Mouse (Mus musculus) A20 (cell line): Measurements from ENCODE around the gene Sdr9c7.

Experiments
- DNase-seq: peaks from one replicate; pipeline ENCODE4 v3.0.0-alpha.2; 2011; ENCODE audit warnings: low read depth, low spot score

Gene Sdr9c7

DNA sequence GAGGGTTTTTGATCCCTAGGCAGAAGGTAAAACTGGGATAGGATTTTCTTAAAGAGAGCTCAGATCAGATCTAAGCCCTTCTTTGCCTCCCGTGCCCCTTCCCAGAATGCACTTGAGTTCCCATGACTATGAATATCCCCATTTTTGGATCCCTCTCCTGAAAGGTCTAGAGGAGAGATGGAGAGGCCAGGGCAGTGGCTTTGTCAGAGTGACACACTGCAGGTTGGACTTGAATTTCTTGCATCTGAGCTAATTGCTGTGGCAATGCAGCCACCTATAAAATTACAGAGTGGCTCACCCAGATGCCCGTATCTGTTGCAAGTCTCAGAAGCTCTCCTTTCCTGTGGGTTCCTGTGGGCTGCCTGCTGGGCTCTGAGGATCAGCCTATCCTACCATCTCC lies at the start of gene Sdr9c7:
Sdr9c7 (plus strand) TSS at position 301 of the 400 bp plus-strand sequence.
- DNase-seq, result no peak

DNA sequence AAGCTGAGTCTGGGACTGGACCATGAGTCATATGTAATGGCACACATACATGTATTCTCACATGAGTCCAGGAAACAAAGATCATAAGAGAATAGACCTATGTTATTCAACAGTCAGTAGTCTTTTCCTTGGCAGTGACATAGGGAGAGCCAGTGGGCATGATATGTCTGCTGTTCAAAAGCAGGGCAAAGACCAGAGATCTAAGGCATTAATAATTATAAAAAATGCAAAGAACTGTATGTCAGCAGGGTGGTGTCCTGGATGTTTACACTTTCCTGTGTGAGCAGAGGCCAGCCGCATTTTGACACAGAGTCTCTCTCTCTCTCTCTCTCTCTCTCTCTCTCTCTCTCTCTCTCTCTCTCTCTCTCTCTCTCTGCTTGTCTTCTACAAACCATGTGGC lies 48.7 kb upstream of the Sdr9c7 start, which contains the start of gene Rdh19:
Rdh19 (plus strand) TSS at position 301 of the 400 bp plus-strand sequence.
- DNase-seq, result no peak

DNA sequence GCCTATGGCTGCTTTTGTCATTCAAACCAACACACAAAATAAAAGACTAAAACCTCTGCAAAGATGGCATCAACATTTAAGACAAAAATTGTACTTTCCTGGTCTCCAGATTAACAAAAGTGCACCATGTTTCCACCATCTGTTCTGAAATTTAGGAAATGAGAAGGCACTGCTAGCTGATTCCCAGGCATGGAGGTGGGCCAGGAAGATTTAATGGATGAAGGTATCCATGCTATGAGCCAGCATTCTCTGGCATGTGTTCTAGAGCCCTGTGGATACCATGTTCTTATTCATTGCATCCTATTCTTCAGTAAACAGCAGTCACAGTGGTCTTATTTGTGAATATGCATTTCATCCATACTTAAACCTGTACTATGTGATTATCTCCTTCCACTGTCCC lies 41.9 kb upstream of the Sdr9c7 start:
- DNase-seq, result no peak

DNA sequence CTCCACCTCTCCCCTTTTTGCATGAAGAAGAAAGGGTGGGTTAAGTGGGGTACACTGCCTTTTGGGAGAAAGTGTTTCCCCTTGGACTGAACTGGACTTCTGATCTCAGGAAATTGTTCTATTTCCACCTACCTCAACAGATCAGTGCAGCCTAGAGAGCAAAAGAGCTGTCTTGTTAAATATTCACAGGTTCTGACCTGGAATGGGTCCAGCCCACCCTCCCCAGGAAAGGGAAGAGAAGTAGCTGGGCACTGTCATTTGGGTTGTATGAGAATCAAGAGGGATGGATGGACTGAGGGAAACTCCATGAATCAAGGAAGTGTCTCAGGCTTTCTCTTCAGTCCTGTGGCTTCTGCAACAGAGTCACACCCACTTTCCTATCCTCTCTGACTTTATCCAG lies 33.4 kb upstream of the Sdr9c7 start:
- DNase-seq, result no peak

DNA sequence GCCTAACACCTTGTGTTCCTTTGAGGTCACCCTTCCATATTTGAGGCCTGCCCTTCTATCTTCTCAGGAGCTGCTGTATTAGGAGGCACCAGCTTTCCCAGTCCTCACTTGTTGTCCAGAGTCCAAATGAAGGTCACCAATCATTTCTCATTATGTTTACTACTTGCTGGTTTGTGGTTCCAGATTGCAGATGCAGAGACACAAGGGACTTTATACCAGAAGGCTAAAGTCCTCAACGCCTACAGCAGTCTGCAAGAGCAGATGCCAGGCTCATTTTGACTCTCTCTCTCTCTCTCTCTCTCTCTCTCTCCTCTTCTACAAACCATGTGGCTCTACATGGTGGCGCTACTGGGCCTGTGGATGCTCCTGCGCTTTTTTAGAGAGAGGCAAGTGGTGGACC lies 32.1 kb upstream of the Sdr9c7 start, which contains the start of gene Rdh16f2:
Rdh16f2 (plus strand) TSS at position 243 of the 400 bp plus-strand sequence.
- DNase-seq, result no peak

DNA sequence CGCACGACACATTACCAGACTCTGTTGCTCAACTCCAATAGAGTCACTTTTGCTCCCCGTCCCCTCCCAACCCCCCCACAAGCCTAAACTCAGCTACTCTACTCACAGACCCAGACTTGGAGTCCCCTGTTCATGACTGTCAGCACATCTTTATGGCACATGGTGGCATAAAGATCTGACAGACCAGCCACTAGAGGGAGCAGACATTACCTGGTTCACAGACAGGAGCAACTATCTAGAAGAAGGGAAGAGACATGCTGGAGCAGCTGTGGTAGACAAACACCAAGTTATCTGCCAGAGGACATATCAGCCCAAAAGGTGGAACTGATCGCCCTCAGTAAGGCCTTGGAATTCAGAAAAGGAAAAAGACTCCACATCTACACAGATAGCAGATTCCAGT lies 25.8 kb upstream of the Sdr9c7 start:
- peak; percentile 36 for DNase-seq

DNA sequence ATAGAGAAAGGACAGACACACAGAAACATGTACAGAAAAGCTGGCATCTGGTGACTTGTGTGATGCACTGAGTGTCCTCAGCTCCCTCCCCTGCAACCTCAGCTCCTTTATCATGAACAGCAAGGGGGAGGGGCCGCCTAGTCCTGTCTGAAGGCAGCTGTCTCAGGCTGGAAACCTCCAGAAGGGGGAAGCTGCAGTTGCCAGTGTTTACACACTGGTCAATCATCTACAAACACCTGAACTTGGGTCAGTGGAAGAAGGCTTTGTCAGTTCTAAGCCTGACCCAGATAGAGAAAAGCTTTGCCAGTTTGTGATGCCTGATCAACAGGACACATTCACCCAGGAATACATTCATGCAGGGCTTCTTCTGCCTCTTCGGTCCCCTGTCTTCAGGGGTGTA lies 20.6 kb upstream of the Sdr9c7 start:
- peak; percentile 34 for DNase-seq

DNA sequence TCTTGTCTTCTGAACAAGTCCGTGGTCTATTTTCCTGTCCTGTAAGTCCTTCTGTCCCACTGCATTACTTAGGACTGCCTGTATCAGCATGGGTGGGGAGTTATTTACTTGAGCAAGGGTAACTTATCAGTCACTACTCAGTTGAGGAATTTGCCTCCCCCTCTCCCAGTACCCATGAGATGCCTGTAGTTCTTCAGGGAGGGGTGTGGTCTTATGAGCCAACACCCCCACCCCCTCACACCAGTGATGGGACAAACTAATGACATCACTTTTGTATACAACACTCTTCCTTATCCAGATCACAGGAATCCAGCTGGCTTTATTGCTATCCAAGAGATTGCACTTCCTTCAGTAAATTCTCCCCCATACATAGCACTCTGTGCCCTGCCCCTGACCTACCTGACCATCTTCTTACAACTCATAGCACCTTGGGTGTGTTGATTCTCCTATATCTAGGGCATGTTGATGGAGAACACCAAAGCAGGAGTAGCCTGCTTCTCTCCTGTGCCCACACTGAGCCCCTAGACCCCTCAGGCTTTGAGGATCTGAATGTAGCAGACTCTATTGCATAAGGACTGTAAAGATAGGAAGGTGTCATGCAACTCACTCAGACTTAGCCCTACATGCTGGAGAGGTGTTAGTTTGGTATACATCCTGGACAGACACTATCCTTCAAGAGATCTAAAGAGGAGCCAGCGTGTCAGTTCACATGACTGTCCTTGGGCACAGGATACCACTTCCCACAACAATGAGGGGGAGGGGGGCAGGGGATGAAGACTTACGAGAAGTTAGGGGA lies 19.9 kb upstream of the Sdr9c7 start:
- DNase-seq, result no peak

DNA sequence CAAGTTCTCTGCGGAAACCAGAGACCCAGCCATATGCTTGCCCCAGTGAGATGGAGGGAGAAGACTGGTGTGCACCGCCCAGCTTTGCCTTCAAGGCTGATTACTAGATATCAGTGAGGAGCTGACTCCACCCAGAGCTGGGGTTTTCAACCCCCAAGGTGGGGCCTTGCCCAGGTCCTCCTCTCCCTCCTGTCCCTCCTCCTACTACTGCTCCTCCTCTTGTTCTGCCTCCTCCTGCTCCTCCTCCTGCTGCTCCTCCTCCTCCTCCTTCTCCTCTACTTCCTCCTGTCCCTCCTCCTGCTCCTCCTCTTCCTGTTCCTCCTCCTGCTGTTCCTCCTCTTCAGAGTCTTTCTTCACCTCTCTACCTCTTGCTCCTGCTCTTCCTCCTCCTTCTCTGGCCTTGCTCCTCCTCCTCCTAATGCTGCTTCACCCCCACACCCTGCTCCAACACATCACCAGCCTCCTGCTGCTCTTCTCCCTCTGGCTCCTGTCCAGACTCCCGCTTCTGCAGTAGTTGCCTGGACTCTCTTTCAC lies 19.1 kb upstream of the Sdr9c7 start:
- no peak for DNase-seq

DNA sequence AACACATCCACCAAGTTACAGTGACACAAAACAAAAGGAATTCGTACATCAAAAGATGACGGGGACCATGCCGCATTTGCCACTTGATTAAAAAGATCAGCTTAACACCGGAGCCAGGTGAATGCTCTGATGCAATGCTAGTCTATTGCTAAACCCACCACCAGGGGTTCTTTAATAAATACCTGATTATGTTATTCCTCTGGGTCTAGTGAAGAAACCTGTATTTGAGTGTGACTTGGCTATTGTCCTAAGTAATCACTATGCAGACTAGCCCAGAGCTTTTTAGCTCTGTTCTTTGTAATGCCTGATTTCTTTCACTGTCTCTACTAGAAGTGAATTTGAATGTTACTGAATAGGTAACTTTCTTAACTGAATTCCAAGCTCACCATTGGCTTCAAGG lies 17.3 kb upstream of the Sdr9c7 start:
- DNase-seq, result no peak

DNA sequence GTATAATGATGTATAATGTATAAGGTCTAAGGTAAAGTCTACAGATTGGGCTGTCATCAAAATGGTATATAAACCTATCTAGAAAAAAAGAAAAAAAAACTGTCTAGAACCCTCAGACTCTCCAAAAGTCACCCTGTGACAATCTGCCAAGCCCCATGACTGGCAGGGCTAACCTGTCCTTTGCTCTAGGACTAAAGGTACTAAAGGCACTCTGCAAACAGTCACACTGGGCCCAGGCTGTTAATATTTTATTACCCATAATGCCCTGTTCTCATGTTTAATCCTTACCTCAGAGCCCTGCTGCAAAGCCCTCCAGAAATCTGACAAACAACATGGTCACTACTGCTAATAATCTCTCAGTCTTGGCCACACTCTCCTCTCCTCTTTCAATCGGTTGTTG lies 11.8 kb upstream of the Sdr9c7 start:
- DNase-seq, result no peak

DNA sequence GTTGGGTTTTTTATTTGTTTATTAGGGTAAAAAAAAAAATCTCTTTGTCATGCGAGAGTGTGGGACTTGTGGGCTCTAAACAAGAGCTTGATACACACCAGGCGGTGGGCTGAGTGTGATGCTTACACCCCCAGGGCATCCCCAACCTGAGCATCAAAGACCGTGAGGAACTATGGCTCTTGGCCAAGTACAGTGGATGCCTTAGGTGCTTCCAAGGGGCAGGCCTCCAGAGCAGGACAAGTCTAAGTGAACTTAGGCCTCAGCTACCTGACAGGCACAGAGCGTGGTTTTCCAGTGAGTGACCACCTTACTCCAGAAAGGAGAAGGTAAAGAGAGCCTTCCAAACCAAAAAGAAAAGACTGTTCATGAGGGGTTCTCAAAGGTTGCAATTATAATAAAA lies 11.3 kb upstream of the Sdr9c7 start:
- DNase-seq, result no peak

DNA sequence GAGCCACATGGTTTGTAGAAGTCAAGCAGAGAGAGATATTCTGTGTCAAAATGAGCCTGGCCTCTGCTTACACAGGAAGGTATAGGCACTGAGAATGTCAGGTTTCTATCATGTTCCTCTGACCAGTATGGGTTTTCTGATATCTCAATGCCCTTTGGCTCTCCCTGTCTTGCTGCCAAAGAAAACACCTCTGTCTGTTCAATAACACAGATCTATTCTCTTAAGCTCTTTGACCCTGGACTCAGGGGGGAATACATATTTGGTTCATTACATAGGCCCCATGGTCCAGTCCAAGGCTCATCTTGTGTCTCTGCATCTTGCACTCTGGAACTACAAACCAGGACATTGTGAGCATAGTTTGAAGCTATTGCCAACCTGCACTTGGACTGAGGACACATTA lies 9.7 kb upstream of the Sdr9c7 start, which contains the start of gene Rdh7:
Rdh7 (minus strand) TSS at position 213 of the 400 bp plus-strand sequence.
- DNase-seq, result no peak

DNA sequence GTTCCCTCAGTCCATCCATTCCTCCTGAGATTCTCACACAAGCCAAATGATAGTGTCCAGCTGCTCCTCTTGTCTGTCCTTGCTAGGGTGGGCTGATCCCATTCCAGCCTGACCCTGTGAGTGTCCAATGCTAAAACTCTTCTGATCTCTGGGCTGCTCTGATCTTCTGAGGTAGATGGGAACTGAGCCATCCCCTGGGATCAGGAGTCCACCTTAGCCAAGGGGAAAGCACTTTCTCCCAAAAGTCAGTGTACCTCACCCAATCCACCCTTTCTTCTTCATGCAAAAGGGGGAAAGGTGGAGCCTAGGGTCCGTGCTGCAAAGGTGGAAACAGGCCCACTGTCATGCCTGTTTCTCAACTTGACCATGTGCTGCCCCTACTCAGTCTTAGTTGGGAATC lies 6.8 kb upstream of the Sdr9c7 start:
- no peak for DNase-seq

DNA sequence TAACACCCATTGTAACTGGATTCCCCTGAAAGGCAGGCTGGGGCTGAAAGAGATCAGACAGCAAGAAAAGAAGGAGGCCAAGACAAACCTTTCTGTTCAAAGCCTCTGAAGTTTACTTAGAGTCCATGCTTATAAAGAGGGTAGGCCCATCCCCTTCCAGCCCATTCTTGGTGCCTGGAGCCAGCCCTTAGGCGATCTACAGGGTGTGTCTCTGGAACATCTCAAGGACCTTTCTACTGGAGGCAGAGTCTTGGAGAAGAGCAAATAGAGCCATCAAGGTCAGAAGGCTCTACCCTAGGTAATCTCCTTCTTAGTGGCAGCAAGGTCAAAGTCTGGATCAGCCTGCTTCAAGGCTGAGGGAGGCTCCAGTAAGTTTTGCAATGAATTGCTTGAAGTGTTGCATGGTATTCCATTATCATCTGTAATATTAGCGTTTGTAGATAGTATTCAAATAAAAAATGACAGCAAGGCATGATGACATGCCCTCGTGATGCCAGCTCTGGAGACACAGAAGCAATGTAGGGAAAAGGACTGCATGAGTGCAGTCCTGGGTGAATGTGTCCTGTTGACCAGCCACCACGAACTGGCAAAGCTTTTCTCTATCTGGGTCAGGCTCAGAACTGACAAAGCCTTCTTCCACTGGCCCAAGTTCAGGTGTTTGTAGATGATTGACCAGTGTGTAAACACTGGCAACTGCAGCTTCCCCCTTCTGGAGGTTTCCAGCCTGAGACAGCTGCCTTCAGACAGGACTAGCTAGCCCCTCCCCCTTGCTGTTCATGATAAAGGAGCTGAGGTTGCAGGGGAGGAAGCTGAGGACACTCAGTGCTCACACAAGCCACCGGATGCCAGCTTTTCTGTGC lies 4.9 kb upstream of the Sdr9c7 start:
- peak; percentile 10 for DNase-seq

DNA sequence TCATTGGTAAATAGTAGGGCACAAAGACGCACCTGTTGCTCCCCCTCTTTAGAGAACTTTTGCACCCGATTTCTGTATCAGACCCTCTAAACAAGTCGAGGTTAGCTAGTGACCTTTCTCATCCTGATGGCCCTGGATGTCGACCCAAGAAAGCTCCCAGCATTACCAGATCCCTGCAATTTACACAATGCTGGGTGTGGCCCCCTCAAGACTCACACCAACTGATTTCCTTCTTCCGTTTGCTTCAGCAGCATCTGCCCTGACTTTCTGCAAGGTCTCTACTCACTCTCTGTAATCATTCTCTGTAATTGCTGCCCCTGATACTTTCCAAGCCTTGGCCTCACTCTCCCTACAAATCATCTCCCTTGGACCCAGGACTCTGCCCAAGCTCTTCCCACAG lies 1.6 kb upstream of the Sdr9c7 start:
- DNase-seq, result no peak

DNA sequence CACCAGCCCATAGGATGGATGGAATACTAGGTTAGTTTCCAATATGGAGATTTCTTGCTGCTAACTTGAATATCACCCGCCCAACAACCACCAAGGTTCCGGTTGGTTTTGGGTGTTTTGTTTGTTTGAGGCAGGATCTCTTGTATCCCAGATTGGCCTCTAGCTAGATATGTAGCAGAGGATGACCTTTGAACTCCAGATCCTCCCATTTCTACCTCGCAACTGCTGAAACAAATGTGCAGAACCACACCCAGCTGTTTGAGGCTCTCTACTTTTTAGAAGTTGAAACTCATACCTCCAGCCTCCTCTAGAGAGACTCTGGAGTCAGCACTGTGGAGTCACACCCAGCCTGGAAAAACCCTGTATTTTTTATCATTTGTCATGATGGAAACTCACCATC lies 812 bp upstream of the Sdr9c7 start:
- no peak for DNase-seq

DNA sequence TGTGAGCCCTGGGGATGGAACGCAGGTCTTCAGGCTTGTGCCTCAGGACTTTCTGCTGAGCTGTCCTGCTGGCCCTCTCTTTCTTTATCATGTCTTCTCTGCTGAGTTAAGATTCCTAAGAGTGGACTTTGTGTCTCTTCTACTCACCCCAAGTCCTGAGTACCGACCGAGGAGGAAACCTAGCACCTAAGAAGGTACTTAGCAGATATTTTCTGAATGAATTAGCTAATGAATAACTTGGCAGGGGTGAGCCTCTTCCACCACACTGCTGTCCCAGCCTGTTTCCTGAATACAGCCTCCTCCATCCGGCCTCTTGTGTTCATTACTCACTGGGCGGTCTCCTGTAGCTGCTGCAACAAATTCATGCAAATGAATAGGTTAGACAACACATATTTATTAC lies 1.5 kb downstream of the Sdr9c7 start:
- DNase-seq, result no peak

DNA sequence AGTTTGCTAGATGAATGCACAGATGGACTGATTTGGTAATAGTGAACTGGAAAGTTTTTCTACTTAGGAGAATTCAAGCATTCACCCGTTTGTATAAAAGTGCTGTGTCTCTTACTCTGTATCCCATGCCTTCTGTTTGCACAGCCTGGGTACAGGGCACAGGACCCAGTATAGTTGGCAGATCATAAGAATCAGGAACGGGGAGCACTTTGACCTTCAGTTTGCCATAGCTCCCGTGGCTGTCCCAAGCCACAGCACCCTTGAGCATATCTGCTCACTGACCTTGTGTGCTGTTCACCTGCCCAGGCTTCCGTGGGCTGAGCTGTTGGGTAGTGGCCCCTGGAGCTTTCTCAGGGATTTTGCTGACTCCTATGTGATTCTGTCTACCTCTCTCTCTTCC lies 3.4 kb downstream of the Sdr9c7 start:
- DNase-seq, result no peak

DNA sequence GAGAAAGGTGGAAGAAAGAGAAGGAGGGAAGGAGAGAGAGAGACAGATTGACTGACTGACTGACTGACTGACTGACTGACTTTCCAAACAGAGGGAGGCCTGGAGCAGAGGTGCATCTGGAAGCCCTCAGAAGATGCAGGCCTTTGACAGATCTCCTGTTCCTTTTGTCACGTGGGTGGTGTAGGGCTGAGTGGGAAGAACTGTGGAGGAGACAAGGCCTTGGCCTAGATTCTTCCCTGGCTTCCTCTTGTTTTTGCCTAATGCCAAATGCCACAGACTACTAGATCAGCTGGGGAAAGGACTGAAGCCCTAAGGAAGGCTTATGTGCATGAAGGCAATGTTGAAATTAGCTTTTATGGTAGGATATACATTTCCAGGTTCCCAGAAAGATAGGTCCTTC lies 4.8 kb downstream of the Sdr9c7 start:
- DNase-seq, result no peak

DNA sequence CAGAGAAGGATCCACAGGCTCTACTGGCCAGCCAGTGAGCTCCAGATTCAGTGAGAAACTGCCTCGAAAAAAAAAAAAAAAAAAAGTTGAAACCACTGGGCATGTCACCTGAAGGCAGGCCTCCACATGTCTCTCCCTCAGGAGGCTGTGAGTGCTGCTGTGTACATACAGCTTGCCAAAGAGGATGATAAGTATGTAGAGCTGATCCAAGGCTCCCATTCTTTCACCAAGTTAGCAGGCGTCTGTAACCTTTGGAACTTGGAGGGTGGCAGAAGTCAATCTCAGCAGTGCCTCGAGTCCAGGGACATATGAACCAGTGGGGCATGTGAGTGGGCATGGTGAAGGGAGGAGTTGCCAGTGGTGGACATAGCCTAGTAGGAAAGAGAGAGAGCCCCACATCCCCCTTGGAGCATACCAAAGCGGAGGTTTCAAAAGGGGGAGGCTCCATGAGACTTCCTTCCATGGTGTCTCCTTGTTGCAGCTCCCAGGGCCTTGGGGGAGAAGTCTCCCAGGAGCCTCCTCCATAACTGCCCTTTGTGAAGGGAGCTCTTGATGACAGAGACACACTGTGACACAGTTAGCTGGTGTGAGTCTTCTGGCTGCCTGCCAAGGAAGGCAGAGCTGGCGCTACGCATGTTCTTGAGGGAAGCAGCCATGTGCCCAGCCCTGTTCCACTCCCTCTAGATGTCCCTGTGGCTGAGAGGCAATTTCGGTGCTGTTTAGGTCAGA lies 6.6 kb downstream of the Sdr9c7 start:
- no peak for DNase-seq

DNA sequence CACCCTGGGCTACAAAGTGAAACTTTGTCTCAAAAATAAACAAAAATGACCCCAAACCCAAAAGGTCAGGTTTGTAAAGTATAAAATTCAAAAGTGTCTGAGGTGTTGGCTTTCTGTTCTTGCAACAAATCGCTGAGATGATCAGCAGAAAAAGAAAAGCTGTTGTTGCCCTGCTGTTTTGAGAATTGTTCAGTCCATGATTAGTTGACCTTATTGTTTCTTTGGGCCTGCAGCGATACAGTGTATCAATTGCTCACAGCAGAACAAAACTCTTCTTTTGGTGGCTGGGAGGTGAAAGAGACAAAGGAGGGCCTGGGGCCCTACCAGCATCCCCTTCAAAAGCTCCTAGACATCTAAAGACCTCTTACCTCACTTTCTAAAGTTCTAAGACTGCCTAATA lies 7.8 kb downstream of the Sdr9c7 start:
- DNase-seq, result no peak
